Mouse (Mus musculus): ENCODE results near the gene Tgfb1. TPM values are rescaled to one million over a fixed set of nuclear protein-coding genes. Genes with fewer than 3 reads are reported as not detected.

Gene Tgfb1
- polyA plus RNA-seq, 1 experiment from 2014 or later, result 0.88 TPM

DNA sequence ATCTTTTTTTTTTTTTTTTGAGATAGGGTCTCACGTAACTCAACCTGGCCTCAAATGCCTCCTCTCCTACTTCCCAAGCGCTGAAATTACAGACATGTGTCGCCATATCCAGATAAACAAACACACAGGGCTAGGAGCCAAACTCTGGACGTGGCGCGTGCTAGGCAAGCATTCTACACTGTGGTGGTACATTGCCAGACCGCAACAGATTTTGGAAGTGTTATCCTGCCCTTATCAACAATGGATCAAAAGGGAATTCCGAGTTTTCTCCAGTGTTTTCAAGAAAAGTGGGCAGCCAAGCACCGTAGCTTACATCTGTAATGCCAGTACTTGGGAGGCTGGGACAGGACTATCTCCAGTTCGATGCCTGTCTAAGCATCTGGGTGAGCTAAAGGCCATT is 29.0 kb upstream of the Tgfb1 start:
- 39% methylated on average over 10 of the region's 10 CpGs for WGBS
- Histone ChIP-seq H3K4me3 (replicated peaks) (peak overlapping the region; percentile 82), H3K4me1 (peaks cover 37% of the 10 kb centered on the region), H3K4me2 (peak overlapping the region; percentile 88), H3K27me3 (replicated peaks) (no peaks in the 10 kb centered on the region), H3K9ac (replicated peaks) (peak overlapping the region; percentile 77), H3K27ac (replicated peaks) (no peak overlapping the region), H3K9me3 (replicated peaks) (no peaks in the 10 kb centered on the region), H3K36me3 (peaks cover 7% of the 10 kb centered on the region; the same call in 1 of the 2 replicates)
- no peak for ATAC-seq (ENCODE audit: low FRiP score)

DNA sequence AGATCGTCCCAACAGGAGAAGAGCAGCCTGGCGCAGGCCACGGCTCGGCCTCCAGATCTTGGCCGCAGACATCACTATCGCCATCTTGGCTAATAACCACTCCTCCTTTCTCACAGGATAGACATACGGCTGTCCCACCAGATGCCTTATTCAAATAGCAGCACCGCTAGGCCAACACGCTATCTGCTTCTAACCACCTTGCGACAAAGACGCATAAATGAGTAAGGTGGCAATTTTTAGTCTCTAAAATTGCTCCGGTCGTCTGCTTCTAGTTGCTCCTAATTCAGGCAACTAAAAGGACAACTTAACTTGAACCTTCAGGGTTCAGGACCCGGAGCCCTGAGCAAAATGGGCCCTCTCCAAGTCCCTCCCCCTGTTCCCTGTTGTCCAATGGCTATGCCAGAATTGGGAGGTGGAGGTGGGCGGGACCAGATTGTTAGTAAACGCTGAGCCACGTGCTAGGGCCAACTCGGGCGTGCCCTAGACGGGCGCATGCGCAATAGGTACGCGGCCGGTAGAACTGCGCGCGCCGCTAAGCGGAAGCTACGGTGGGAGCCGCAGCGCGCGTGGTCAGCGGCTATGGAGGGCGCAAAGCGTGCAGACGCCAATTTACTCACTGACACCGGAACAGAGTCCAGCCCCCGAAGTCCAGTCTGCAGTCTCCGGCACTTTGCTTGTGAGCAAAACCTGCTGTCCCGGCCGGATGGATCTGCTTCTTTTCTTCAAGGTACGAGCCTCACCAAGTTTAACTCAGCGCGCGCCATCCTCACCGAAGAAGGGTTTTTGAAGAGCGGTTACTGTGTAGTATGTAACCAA is 27.9 kb upstream of the Tgfb1 start, which contains the start of the genes Bckdha and Exosc5:
Bckdha (minus strand) TSS at position 325 of the 816 bp plus-strand sequence.
Exosc5 (plus strand) TSS at position 508 of the 816 bp plus-strand sequence.
- Histone ChIP-seq H3K4me3 (replicated peaks) (peak within 1 kb of the TSS; percentile 82), H3K36me3 (peaks cover 7% of the 10 kb centered on the region; the same call in 1 of the 2 replicates), H3K9ac (replicated peaks) (peak within 1 kb of the TSS; percentile 77), H3K4me1 (peaks cover 37% of the 10 kb centered on the region), H3K4me2 (peak within 1 kb of the TSS; percentile 88), H3K27ac (replicated peaks) (peak within 1 kb of the TSS; percentile 84), H3K9me3 (replicated peaks) (no peaks in the 10 kb centered on the region), H3K27me3 (replicated peaks) (no peaks in the 10 kb centered on the region)
- under 1% methylated on average over 50 of the region's 50 CpGs for WGBS
- ATAC-seq (ENCODE audit: low FRiP score), result peak; percentile 99

DNA sequence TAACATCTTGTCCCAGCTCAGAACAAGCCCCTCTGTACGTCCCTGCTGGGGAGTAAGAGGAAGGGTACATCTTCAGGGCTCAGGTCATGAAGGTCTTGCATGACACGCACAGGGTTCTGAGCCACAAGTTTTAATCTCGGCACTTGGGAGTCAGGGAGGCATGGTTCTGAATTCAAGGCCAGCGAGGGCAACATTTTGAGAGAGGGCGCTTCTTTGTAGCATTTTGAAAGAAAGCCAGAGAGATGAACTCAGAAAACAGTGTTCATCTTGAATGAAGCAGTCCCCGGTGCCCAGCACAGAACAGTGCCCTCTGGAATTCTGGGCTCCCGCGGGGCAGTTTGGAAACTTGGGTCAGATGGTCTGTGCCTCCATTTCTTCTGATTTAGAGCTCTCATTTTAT is 20.4 kb upstream of the Tgfb1 start:
- Histone ChIP-seq H3K27ac (replicated peaks) (no peak overlapping the region), H3K27me3 (replicated peaks) (no peaks in the 10 kb centered on the region), H3K9me3 (replicated peaks) (no peaks in the 10 kb centered on the region), H3K4me1 (no peaks in the 10 kb centered on the region), H3K4me2 (no peak overlapping the region), H3K36me3 (peaks cover 41% of the 10 kb centered on the region), H3K9ac (replicated peaks) (no peak overlapping the region), H3K4me3 (replicated peaks) (no peak overlapping the region)
- 96% methylated on average over 8 of the region's 8 CpGs for WGBS
- ATAC-seq (ENCODE audit: low FRiP score), result no peak

DNA sequence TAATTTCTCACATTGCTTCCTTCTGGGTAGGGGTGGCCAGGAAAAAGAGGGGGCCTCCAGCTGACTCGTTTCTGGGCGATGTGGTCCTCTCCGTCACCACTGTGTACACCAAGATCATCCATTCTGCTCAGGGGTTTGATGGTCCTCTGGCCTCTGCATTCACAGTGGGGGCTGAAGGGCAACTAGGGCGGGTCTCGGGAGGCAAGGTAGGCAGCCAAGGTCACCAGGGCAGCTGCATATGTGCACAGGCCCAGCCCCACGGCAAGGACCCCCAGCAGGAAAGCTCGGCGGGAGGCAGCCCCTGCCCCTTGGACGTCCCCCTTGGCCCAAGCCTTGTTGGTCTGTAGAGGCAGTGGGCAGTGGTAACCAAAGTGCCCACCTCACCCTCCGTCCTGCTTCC is 17.6 kb upstream of the Tgfb1 start:
- Histone ChIP-seq H3K9ac (replicated peaks) (no peak overlapping the region), H3K4me2 (no peak overlapping the region), H3K36me3 (peaks cover 34% of the 10 kb centered on the region), H3K9me3 (replicated peaks) (no peaks in the 10 kb centered on the region), H3K27me3 (replicated peaks) (peaks cover 14% of the 10 kb centered on the region; the same call in 1 of the 2 replicates), H3K4me3 (replicated peaks) (no peak overlapping the region), H3K4me1 (peaks cover 2% of the 10 kb centered on the region), H3K27ac (replicated peaks) (no peak overlapping the region)
- no peak for ATAC-seq (ENCODE audit: low FRiP score)
- whole genome bisulfite sequencing, result 95% methylated on average over 10 of the region's 10 CpGs

DNA sequence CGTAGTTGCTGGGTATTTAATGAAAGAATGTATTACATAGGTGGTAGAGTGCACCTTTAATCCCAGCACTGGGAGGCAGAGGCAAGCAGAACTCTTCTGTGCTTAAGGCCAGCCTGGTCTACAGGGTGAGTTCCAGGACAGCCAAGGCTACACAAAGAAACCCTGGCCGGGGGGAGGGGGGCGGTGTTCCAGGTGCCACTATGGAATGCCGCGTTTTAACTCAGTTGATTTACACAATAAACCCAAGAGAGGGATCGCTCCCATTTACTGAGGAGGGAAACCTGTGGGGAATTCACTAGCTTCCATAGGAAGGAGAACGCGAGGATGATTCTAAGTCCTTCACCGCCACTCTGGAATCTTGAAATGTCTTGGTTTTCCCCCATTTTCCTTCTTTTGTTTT is 17.2 kb upstream of the Tgfb1 start:
- Histone ChIP-seq H3K4me3 (replicated peaks) (no peak overlapping the region), H3K4me1 (peaks cover 7% of the 10 kb centered on the region), H3K4me2 (no peak overlapping the region), H3K27me3 (replicated peaks) (peaks cover 19% of the 10 kb centered on the region; the same call in 1 of the 2 replicates), H3K36me3 (peaks cover 30% of the 10 kb centered on the region), H3K9ac (replicated peaks) (no peak overlapping the region), H3K27ac (replicated peaks) (no peak overlapping the region), H3K9me3 (replicated peaks) (no peaks in the 10 kb centered on the region)
- 78% methylated on average over 9 of the region's 9 CpGs for WGBS
- no peak for ATAC-seq (ENCODE audit: low FRiP score)

DNA sequence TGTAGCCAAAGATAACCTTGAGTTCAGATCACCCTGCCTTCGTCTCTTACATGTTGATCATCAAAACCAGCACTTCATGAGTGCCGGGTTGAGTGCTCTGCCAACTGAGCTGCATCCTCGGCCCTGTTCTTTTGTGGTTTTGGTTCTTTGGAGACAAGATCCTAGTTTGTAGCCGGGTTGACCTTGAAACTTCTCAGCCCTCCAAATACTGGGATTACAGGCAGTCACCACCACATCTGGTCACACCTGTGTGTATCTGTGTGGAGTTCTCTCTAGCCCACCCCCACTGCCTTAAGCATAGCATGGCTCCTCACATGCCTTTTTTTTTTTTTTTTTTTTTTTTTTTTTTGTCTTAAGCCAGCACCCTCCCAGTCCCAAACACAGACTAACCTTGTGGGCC is 16.7 kb upstream of the Tgfb1 start:
- Histone ChIP-seq H3K27me3 (replicated peaks) (peaks cover 20% of the 10 kb centered on the region; the same call in 1 of the 2 replicates), H3K27ac (replicated peaks) (no peak overlapping the region), H3K4me3 (replicated peaks) (no peak overlapping the region), H3K9me3 (replicated peaks) (no peaks in the 10 kb centered on the region), H3K36me3 (peaks cover 28% of the 10 kb centered on the region), H3K4me1 (peaks cover 12% of the 10 kb centered on the region), H3K9ac (replicated peaks) (no peak overlapping the region), H3K4me2 (no peak overlapping the region)
- 91% methylated on average over 4 of the region's 4 CpGs for WGBS
- ATAC-seq (ENCODE audit: low FRiP score), result no peak

DNA sequence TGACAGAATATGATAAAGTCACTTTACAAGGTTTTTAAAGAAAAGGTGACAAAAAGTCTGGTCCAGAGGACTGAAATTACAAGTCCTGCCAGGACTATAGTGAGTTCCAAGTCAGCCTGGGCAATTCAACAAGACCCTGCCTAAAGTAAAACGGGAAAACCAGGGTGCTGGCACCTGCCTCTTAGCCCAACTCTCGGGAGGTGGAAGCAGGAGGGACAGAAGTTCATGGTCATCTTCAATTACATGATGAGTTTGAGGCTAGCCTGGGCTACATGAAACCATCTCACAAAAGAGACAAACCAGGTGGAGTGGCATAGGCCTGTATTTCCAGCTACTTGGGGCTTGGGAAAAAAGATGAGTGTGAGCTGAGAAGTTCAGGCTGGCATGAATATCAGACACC is 15.1 kb upstream of the Tgfb1 start:
- peaks cover 25% of the 10 kb centered on the region; the same call in 1 of the 2 replicates for H3K27me3 ChIP-seq (replicated peaks)
- H3K36me3 ChIP-seq, result peaks cover 19% of the 10 kb centered on the region
- no peak overlapping the region for H3K9ac ChIP-seq (replicated peaks)
- WGBS, result 74% methylated on average over 2 of the region's 2 CpGs
- ATAC-seq (ENCODE audit: low FRiP score), result no peak
- H3K27ac ChIP-seq (replicated peaks), result no peak overlapping the region
- peaks cover 22% of the 10 kb centered on the region for H3K4me1 ChIP-seq
- no peaks in the 10 kb centered on the region for H3K9me3 ChIP-seq (replicated peaks)
- H3K4me2 ChIP-seq, result no peak overlapping the region
- no peak overlapping the region for H3K4me3 ChIP-seq (replicated peaks)

DNA sequence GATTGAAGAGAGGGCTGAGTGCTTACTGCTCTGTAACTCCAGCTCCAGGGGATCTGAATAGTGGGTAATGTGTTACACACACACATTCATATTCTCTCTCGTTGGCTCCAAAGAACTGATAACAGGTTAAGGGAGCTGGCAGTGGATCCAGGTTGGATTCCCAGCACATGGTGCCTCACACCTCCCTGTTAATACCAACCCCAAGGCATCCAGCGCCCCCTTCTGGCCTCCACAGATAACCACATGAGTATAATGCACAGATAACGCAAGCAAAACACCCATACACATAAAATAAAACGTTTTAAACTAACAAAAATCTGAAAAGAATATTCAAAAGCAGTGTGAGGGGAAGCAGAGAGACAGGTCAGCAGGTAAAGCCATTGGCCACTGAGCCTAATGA is 14.4 kb upstream of the Tgfb1 start:
- Histone ChIP-seq H3K27me3 (replicated peaks) (peaks cover 25% of the 10 kb centered on the region; the same call in 1 of the 2 replicates), H3K9me3 (replicated peaks) (no peaks in the 10 kb centered on the region), H3K4me1 (peaks cover 26% of the 10 kb centered on the region), H3K9ac (replicated peaks) (no peak overlapping the region), H3K27ac (replicated peaks) (no peak overlapping the region), H3K4me2 (no peak overlapping the region), H3K36me3 (peaks cover 15% of the 10 kb centered on the region), H3K4me3 (replicated peaks) (no peak overlapping the region)
- WGBS, result 49% methylated on average over 4 of the region's 4 CpGs
- ATAC-seq (ENCODE audit: low FRiP score), result no peak

DNA sequence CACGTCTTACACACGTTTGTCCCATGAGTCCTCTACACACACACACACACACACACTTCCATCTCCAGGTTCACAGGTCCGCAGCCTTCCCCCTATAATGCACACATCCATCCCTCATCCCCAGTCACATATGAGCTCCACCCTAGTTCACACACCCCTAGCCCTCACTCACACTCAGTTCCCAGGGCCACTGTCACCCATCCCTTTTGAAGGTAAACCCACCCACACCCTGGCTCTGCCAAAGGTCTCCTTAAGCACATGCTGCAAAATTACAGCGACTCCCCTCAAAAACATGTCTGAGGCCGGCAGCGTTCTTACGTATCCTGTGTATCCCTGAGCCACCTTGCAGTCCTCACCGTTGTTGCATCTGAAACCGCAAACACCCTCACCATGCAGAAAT is 12.5 kb upstream of the Tgfb1 start:
- WGBS, result 29% methylated on average over 9 of the region's 9 CpGs
- peak; percentile 18; the same call in 1 of the 2 replicates for ATAC-seq (ENCODE audit: low FRiP score)
- Histone ChIP-seq H3K36me3 (peaks cover under 1% of the 10 kb centered on the region; the same call in 1 of the 2 replicates), H3K4me2 (peak overlapping the region; percentile 79), H3K9me3 (replicated peaks) (no peaks in the 10 kb centered on the region), H3K4me3 (replicated peaks) (peak overlapping the region; percentile 54), H3K27ac (replicated peaks) (no peak overlapping the region), H3K9ac (replicated peaks) (peak overlapping the region; percentile 65), H3K27me3 (replicated peaks) (peaks cover 27% of the 10 kb centered on the region; the same call in 1 of the 2 replicates), H3K4me1 (peaks cover 26% of the 10 kb centered on the region)

DNA sequence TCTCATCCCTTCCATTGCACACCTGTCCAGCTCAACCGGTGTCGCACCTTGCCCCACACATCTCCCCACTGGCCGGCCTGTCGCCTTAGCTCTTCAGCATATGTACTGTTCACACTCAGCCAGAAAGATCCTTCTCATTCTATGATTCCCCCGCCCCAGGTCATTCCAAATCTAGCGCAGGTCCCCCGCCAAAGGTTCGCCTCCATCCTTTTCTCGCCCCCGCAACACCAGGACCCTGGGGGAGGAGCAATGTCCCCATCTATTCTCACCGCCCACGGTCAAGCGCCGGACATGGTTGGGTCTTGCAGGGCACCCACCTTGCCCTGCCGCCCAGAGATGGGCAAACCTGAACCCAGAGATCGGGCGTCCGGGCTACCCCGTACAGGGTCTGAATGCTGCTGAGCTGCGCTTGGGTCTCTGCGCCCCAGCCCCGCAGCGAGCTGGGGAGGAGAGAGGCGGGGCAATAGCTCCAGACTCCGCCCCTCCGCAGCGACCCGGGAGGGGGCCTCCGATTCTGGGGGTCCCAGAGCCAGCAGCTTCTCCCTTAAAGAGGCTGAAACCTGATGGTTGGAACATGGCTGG is 12.0 kb upstream of the Tgfb1 start, which contains the start of gene Tmem91:
Tmem91 (minus strand) TSS at position 448 of the 582 bp plus-strand sequence.
- 2% methylated on average over 29 of the region's 29 CpGs for WGBS
- peak; percentile 83 for ATAC-seq (ENCODE audit: low FRiP score)
- H3K9me3 ChIP-seq (replicated peaks), result no peaks in the 10 kb centered on the region
- no peaks in the 10 kb centered on the region for H3K36me3 ChIP-seq
- H3K4me3 ChIP-seq (replicated peaks), result peak within 1 kb of the TSS; percentile 54
- H3K4me1 ChIP-seq, result peaks cover 27% of the 10 kb centered on the region
- H3K27me3 ChIP-seq (replicated peaks), result peaks cover 27% of the 10 kb centered on the region; the same call in 1 of the 2 replicates
- H3K27ac ChIP-seq (replicated peaks), result no peak within 1 kb of the TSS
- H3K4me2 ChIP-seq, result peak within 1 kb of the TSS; percentile 79
- H3K9ac ChIP-seq (replicated peaks), result peak within 1 kb of the TSS; percentile 65

DNA sequence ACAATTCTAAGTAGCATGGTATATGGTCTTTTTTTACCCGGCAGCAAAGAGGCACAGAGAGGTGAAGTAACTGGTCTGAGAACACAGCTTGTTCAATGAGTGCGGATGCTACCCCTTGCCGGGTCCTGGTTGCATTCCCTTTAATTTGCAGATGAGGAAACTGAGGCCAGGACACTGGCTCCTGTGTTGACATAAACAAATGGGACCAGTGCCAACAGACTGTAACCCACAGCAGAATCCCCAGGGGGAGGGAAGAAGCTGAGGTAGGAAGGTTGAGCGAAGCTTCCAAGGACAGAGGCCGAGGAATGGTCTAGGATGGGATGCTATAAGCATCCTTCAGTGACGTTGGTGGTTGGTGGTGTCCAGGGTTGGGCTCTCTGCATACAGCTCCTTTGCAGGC is 11.4 kb upstream of the Tgfb1 start:
- H3K36me3 ChIP-seq, result no peaks in the 10 kb centered on the region
- WGBS, result 40% methylated on average over 6 of the region's 6 CpGs
- H3K4me2 ChIP-seq, result peak overlapping the region; percentile 79
- H3K9me3 ChIP-seq (replicated peaks), result no peaks in the 10 kb centered on the region
- peak overlapping the region; percentile 54 for H3K4me3 ChIP-seq (replicated peaks)
- H3K27ac ChIP-seq (replicated peaks), result no peak overlapping the region
- peak; percentile 2; the same call in 1 of the 2 replicates for ATAC-seq (ENCODE audit: low FRiP score)
- H3K9ac ChIP-seq (replicated peaks), result peak overlapping the region; percentile 65; the same call in 1 of the 2 replicates
- H3K4me1 ChIP-seq, result peaks cover 33% of the 10 kb centered on the region
- H3K27me3 ChIP-seq (replicated peaks), result peaks cover 27% of the 10 kb centered on the region; the same call in 1 of the 2 replicates
